Mouse (Mus musculus): ENCODE measurements around the gene Sec61b. TPM values are rescaled to one million over a fixed set of nuclear protein-coding genes. Genes with fewer than 3 reads are reported as not detected.

Gene Sec61b
- 35.8 TPM for polyA plus RNA-seq (2014; fragmentation: Illumina TruSeq; extraction: RNeasy Lipid Tissue Mini Kit (QIAGEN cat#74804); ENCODE audit: low read depth, low replicate concordance)

GRCm38 (mm10) chr4:47473968-47474729 lies at the start of gene Sec61b, which contains the start of gene Alg2:
Sec61b (plus strand) TSS chr4:47474658.
Alg2 (minus strand) TSS chr4:47474333.

Other genes with a start within 250 kb of the Sec61b start
- gene Tgfbr1, start 121.4 kb upstream of the Sec61b start, polyA plus RNA-seq (2014; fragmentation: Illumina TruSeq; extraction: RNeasy Lipid Tissue Mini Kit (QIAGEN cat#74804); ENCODE audit: low read depth, low replicate concordance): 10.0 TPM
- 10.8 TPM for gene Alg2, start 325 bp upstream of the Sec61b start, polyA plus RNA-seq (2014; fragmentation: Illumina TruSeq; extraction: RNeasy Lipid Tissue Mini Kit (QIAGEN cat#74804); ENCODE audit: low read depth, low replicate concordance)

Measured in heart, adult 10 weeks (tissue).